Mouse (Mus musculus): ENCODE data around the gene Fam151a.

DNA sequence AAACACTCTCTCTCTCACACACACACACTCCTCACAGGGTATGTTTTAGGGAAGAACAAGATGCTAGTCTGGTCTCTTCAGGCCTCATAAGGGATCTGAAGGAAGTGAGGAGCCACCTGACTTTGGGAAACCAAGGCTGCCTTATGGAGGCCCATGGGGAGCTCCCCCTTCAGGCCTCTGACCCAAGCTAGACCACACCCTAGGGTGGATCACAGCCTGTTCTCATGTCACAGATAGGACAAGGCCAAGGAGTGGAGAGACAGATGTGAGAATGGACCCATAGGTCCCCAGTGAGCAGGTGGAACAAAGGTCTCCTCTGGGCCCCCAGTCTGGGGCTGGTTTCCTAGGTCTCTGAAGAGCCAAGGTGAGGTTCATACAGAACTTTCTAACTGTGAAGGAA, 58.6 kb downstream of the Fam151a start:
- no peak for TF ChIP-seq CTCF (conservative IDR thresholded peaks at IDR 0.05; ENCODE audit: low read length)
- TF ChIP-seq POU5F1 (IDR thresholded peaks at IDR 0.05; ENCODE audit: borderline replicate concordance, low read length) = no peak
- no peak for TF ChIP-seq NANOG (IDR thresholded peaks at IDR 0.05; ENCODE audit: borderline replicate concordance, low read length)
